Mouse (Mus musculus) splenic B cell, adult 2 months (primary cell): ENCODE measurements around the gene Rfxap.

ENCODE experiments used
- DNase-seq: peaks from one replicate; pipeline ENCODE4 v3.0.0-alpha.2; 2011; ENCODE audit warnings: low read depth, low spot score
- H3K27me3 ChIP-seq: 2 replicates; pipeline ENCODE4 v1.6.1; 2012; ENCODE audit warnings: mild to moderate bottlenecking, low read length, moderate library complexity, mixed read lengths; ENCODE audit not compliant: control insufficient read depth, poor library complexity, insufficient read depth, severe bottlenecking
- H3K36me3 ChIP-seq: 2 replicates; pipeline ENCODE4 v1.6.1; 2012; ENCODE audit warnings: mild to moderate bottlenecking, low read length, moderate library complexity, mixed read lengths; ENCODE audit not compliant: control insufficient read depth, poor library complexity, insufficient read depth, severe bottlenecking

The Rfxap gene

DNA sequence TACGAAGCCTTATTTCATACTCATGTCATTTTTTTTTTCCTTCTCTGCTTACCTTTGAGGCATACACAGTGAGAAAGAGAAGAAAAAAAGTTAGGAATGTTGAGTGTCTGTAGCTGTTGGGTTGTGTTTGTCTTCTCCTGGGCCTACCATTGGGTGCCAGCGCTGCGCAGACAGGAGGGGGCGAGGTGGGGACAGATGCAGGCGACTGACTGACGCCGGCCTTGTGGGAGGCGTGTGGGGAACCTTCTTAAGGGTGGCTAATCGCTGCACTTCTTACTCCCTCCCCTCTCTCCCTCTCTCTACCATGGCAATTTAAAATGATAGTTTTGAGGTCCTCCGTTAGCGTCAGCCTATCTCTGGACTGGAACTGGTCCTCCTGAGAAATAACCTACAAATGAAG lies 51.5 kb downstream of the Rfxap start:
- Histone ChIP-seq H3K36me3 (no peaks in the 10 kb centered on the region), H3K27me3 (peaks cover 2% of the 10 kb centered on the region)
- no peak for DNase-seq

DNA sequence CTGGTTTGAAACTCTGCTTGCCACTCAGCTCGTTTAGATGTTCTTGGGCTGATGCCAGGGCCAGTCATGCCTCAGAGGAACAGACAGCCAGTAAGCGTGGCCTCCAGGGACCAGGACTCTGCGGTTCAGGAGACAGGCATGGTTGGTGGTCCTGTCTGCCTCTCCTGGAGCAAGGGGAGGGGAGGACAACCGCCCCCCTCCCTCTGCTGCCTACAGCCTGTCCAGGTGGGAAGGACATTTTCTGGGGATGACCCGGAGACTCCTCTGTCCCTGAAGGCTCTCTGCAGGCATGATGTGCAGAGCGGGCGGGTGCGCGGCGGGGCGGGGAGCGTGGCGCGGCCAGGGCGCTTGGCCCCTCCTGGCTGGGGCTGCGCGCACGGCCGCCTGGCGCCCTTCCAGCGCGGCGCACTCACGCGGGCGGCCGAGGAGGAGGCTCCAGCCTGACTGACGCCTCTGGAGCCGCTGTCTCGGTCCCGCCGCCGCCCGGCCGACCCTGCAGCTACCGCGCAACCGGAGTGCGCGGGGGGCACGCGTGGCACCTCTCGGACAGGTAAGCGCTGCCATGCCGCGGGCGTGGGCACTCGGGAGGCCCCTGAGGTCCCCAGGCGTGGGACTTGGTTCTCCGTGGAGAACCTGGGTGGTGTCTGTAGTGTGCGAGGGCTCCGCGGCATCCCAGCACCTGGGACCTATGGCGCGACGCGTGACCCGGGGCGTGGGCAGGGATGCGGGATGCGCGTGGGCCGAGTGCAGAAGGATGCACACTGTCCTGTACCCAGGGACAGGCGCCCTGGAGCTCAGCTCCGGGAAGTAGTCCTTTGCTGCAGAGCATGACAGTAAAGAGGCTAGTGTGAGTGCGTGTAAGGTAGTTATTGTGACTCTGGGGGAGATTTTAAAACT lies 52.2 kb downstream of the Rfxap start, which contains the start of gene Smad9:
Gene Smad9 (plus strand): TSS at position 438 of the 897 bp plus-strand sequence.
- no peak for DNase-seq
- H3K27me3 ChIP-seq: peaks cover 2% of the 10 kb centered on the region
- no peaks in the 10 kb centered on the region for H3K36me3 ChIP-seq

DNA sequence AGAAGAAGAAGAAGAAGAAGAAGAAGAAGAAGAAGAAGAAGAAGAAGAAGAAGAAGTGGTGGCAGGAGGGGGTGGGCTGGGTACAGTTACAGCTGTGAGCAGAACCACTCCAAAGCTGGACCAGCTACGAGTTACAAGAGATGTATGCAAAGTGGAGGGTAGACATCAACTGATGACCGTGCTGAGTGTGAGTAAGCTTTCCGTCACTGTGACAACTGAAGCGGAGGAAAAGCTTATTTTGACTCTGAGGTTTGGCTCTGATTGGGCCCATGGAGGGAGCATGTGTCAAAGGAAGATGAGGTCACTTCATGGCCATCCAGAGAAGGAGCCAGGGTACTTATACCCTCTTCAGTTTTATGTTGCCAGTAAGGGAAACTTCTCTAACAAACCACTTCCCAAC lies 54.2 kb downstream of the Rfxap start:
- Histone ChIP-seq H3K36me3 (peaks cover 7% of the 10 kb centered on the region), H3K27me3 (peaks cover 2% of the 10 kb centered on the region)
- no peak for DNase-seq
